Mouse (Mus musculus) thymus, adult 18-20 months (tissue): ENCODE measurements around the gene Arg1.
A peak's percentile ranks its signal among the peaks of the same experiment; 100 is the strongest.

Experiments
- DNase-seq, 2 experiments: peaks; one replicate each; pipeline ENCODE4 v3.0.0; 2022; ENCODE audit warnings: mixed read lengths in 2 of 2

Arg1 gene

GRCm38 (mm10) chr10:24911199-24911598, 16.1 kb downstream of the Arg1 start:
- DNase-seq = no peak

GRCm38 (mm10) chr10:24905627-24906026, 21.7 kb downstream of the Arg1 start:
- no peak for DNase-seq

GRCm38 (mm10) chr10:24895927-24896326, 31.4 kb downstream of the Arg1 start:
- no peak for DNase-seq

- DNase-seq = no peak
Observed at GRCm38 (mm10) chr10:24888343-24888742, 38.9 kb downstream of the Arg1 start.

- DNase-seq = no peak
Observed at GRCm38 (mm10) chr10:24886008-24886407, 41.3 kb downstream of the Arg1 start.

GRCm38 (mm10) chr10:24873624-24874023, 53.7 kb downstream of the Arg1 start:
- no peak for DNase-seq

GRCm38 (mm10) chr10:24869760-24870290, 57.5 kb downstream of the Arg1 start, which contains the start of gene Med23:
Med23 (plus strand) TSS chr10:24869986.
- DNase-seq = peak; percentile 90 to 93
